Mouse (Mus musculus) midbrain, postnatal 0 days (tissue): ENCODE results near the gene Hspa5. TPM values are rescaled to one million over a fixed set of nuclear protein-coding genes. Genes with fewer than 3 reads are reported as not detected.
A peak's percentile ranks its signal among the peaks of the same experiment; 100 is the strongest.

Experiments
- ATAC-seq: fragments of 200-750 bp; cut with Nextera tagmentation; 2 replicates; pipeline ENCODE4 v1.8.0; 2017; ENCODE audit warnings: moderate number of reproducible peaks, mild to moderate bottlenecking, moderate TSS enrichment, moderate library complexity; ENCODE audit not compliant: low FRiP score
- DNase-seq: peaks from one replicate; pipeline ENCODE4 v3.0.0-alpha.2; 2015; ENCODE audit warnings: low spot score
- H3K27ac ChIP-seq: fragments of 300-500 bp; sonication (generic); 2 replicates; pipeline ENCODE4 v1.5.1; 2014; ENCODE audit warnings: low read depth, mild to moderate bottlenecking, low read length, mixed read lengths
- H3K27me3 ChIP-seq: fragments of 300-500 bp; sonication (generic); 2 replicates; pipeline ENCODE4 v1.6.1; 2014; ENCODE audit warnings: low read length, control low read depth, mixed read lengths; ENCODE audit not compliant: insufficient read depth
- H3K36me3 ChIP-seq: fragments of 300-500 bp; sonication (generic); 2 replicates; pipeline ENCODE4 v1.6.1; 2014; ENCODE audit warnings: low read length, control low read depth, mixed read lengths; ENCODE audit not compliant: insufficient read depth
- H3K4me1 ChIP-seq: fragments of 300-500 bp; sonication (generic); 2 replicates; pipeline ENCODE4 v1.6.1; 2014; ENCODE audit warnings: mild to moderate bottlenecking, control low read depth, antibody characterized with exemption, low read length, mixed read lengths; ENCODE audit not compliant: insufficient read depth
- H3K4me2 ChIP-seq: fragments of 300-500 bp; sonication (generic); 2 replicates; pipeline ENCODE4 v1.6.1; 2014; ENCODE audit warnings: low read depth, mild to moderate bottlenecking, low read length, mixed read lengths; ENCODE audit not compliant: poor library complexity, severe bottlenecking
- H3K4me3 ChIP-seq: fragments of 300-500 bp; sonication (generic); 2 replicates; pipeline ENCODE4 v1.5.1; 2014; ENCODE audit warnings: low read depth, mild to moderate bottlenecking, low read length, moderate library complexity
- H3K9ac ChIP-seq: fragments of 300-500 bp; sonication (generic); replicated peaks from 2 replicates; pipeline ENCODE4 v1.6.1; 2014; ENCODE audit warnings: mild to moderate bottlenecking, low read length, moderate library complexity, mixed read lengths; ENCODE audit not compliant: poor library complexity, severe bottlenecking
- H3K9me3 ChIP-seq: fragments of 300-500 bp; sonication (generic); 2 replicates; pipeline ENCODE4 v1.6.1; 2016; ENCODE audit warnings: low read length, control low read depth
- CTCF ChIP-seq: IDR thresholded peaks from 2 replicates; pipeline ENCODE4 v1.5.1; 2016; ENCODE audit warnings: antibody characterized with exemption, mild to moderate bottlenecking
- WGBS: fragments of 180-500 bp; shearing (Covaris S2); extraction: QIAGEN DNeasy Blood & Tissue Kit; methylation state at CpG from one replicate; pipeline ENCODE4 v1.1.7; 2014; 5-methylcytosine and 5-hydroxymethylcytosine counted together
- polyA plus RNA-seq: library from polyadenylated mRNA; unstranded; fragments of >200 nt; fragmentation: Nextera tagmentation; extraction: Ambion mirVana; gene quantifications from 2 replicates; pipeline ENCODE4 v1.2.1, GENCODE M21; 2015
- total RNA-seq: library from RNA; depleted of rRNA; stranded (reverse); fragments of >200 nt; gene quantifications from 2 replicates; pipeline ENCODE4 v1.2.3, GENCODE M21; 2014; rRNA removed

Hspa5 gene
- total and polyA plus RNA-seq, 2 experiments from 2014 or later, result 194 to 331 TPM

GRCm38 (mm10) chr2:34826460-34827231 lies 54.9 kb downstream of the Hspa5 start:
- peak overlapping the region; percentile 99 for H3K4me3 ChIP-seq
- H3K9ac ChIP-seq, result peak overlapping the region; percentile 97
- peak overlapping the region; percentile 87 for H3K27ac ChIP-seq
- H3K4me1 ChIP-seq, result 0 out of 2 replicates have a peak, but pooled peaks cover 8% of the 10 kb centered on the region
- no peaks in the 10 kb centered on the region for H3K27me3 ChIP-seq
- ATAC-seq, result peak; percentile 33; the same call in 1 of the 2 replicates
- peaks cover 5% of the 10 kb centered on the region; the same call in 1 of the 2 replicates for H3K36me3 ChIP-seq
- WGBS, result 33% methylated on average over 19 of the region's 21 CpGs
- H3K9me3 ChIP-seq, result no peaks in the 10 kb centered on the region; the same call in 1 of the 2 replicates
- peak overlapping the region; percentile 81 for H3K4me2 ChIP-seq
- no peak for TF ChIP-seq CTCF
- peak; percentile 1 for DNase-seq

Other genes with a start within 250 kb of the Hspa5 start
- 89.2 and 107 TPM in 2 replicates for gene Gapvd1, start 16.7 kb upstream of the Hspa5 start, total RNA-seq
- 74.4 and 87.9 TPM in 2 replicates for gene Gapvd1, start 16.7 kb upstream of the Hspa5 start, polyA plus RNA-seq
- 14.3 and 19.2 TPM in 2 replicates for gene Rabepk, start 27.9 kb downstream of the Hspa5 start, total RNA-seq
- 23.2 and 23.7 TPM in 2 replicates for gene Rabepk, start 27.9 kb downstream of the Hspa5 start, polyA plus RNA-seq
- gene Fbxw2, start 54.3 kb downstream of the Hspa5 start, total RNA-seq, result 124 and 133 TPM in 2 replicates
- gene Fbxw2, start 54.3 kb downstream of the Hspa5 start, polyA plus RNA-seq, result 115 and 122 TPM in 2 replicates
- 2.0 TPM in 1 of 2 replicates, not detected in the other for gene Gm34653, start 61.0 kb downstream of the Hspa5 start, total RNA-seq
- 0.12 TPM in 1 of 2 replicates, not detected in the other for gene Gm34653, start 61.0 kb downstream of the Hspa5 start, polyA plus RNA-seq
- not detected in 2 replicates for gene Cutal, start 102.4 kb downstream of the Hspa5 start, total RNA-seq
- 0.56 and 0.72 TPM in 2 replicates for gene Cutal, start 102.4 kb downstream of the Hspa5 start, polyA plus RNA-seq
- 42.1 and 42.6 TPM in 2 replicates for gene Psmd5, start 103.0 kb downstream of the Hspa5 start, total RNA-seq
- gene Psmd5, start 103.0 kb downstream of the Hspa5 start, polyA plus RNA-seq, result 82.8 and 83.5 TPM in 2 replicates
- gene Phf19, start 142.1 kb downstream of the Hspa5 start, total RNA-seq, result 2.1 and 2.5 TPM in 2 replicates
- 1.3 and 1.8 TPM in 2 replicates for gene Phf19, start 142.1 kb downstream of the Hspa5 start, polyA plus RNA-seq
- gene Traf1, start 189.8 kb downstream of the Hspa5 start, total RNA-seq, result 1.4 and 2.2 TPM in 2 replicates
- 2.8 and 3.0 TPM in 2 replicates for gene Traf1, start 189.8 kb downstream of the Hspa5 start, polyA plus RNA-seq